Mouse (Mus musculus) brain, adult 2 months (tissue): ENCODE results near the gene Brinp2.

ENCODE experiments used
- DNase-seq: peaks from one replicate; pipeline ENCODE4 v3.0.0; 2011; ENCODE audit warnings: low read depth, low spot score

The Brinp2 gene

GRCm38 (mm10) chr1:158356051-158356461 is at the start of gene Brinp2:
TSS of gene Brinp2 (minus strand) at chr1:158356326.
- peak; percentile 98 for DNase-seq

GRCm38 (mm10) chr1:158400898-158401297 is 44.8 kb upstream of the Brinp2 start:
- peak; percentile 32 for DNase-seq

- DNase-seq: peak; percentile 52
Measured at GRCm38 (mm10) chr1:158397058-158397457, 40.9 kb upstream of the Brinp2 start.

GRCm38 (mm10) chr1:158390693-158391092 is 34.6 kb upstream of the Brinp2 start:
- no peak for DNase-seq

- no peak for DNase-seq
Measured at GRCm38 (mm10) chr1:158388995-158389394, 32.9 kb upstream of the Brinp2 start.

GRCm38 (mm10) chr1:158386781-158387180 is 30.7 kb upstream of the Brinp2 start:
- no peak for DNase-seq

GRCm38 (mm10) chr1:158385311-158385710 is 29.2 kb upstream of the Brinp2 start:
- DNase-seq: no peak

GRCm38 (mm10) chr1:158383210-158383609 is 27.1 kb upstream of the Brinp2 start:
- DNase-seq: no peak

- DNase-seq: no peak
Measured at GRCm38 (mm10) chr1:158382277-158382676, 26.2 kb upstream of the Brinp2 start.

GRCm38 (mm10) chr1:158364461-158364860 is 8.3 kb upstream of the Brinp2 start:
- peak; percentile 80 for DNase-seq

GRCm38 (mm10) chr1:158362292-158363101 is 6.4 kb upstream of the Brinp2 start:
- DNase-seq: peak; percentile 75

GRCm38 (mm10) chr1:158361964-158362291 is 5.8 kb upstream of the Brinp2 start, which contains the start of gene Astn1:
TSS of gene Astn1 (plus strand) at chr1:158362273.
- no peak for DNase-seq

- peak; percentile 84 for DNase-seq
Measured at GRCm38 (mm10) chr1:158355177-158356050, 712 bp downstream of the Brinp2 start.

- peak; percentile 59 for DNase-seq
Measured at GRCm38 (mm10) chr1:158353656-158354371, 2.3 kb downstream of the Brinp2 start.

GRCm38 (mm10) chr1:158343243-158343714 is 12.8 kb downstream of the Brinp2 start:
- no peak for DNase-seq

- DNase-seq: no peak
Measured at GRCm38 (mm10) chr1:158328839-158329238, 27.3 kb downstream of the Brinp2 start.

GRCm38 (mm10) chr1:158328126-158328525 is 28.0 kb downstream of the Brinp2 start:
- peak; percentile 97 for DNase-seq

- peak; percentile 22 for DNase-seq
Measured at GRCm38 (mm10) chr1:158323325-158323724, 32.8 kb downstream of the Brinp2 start.

GRCm38 (mm10) chr1:158310426-158311156 is 45.5 kb downstream of the Brinp2 start:
- peak; percentile 99 for DNase-seq

GRCm38 (mm10) chr1:158297042-158297441 is 59.1 kb downstream of the Brinp2 start:
- no peak for DNase-seq
